Mouse (Mus musculus) bone marrow, adult 2 months (tissue): ENCODE data around the gene Celf5. TPM values are rescaled to one million over a fixed set of nuclear protein-coding genes. Genes with fewer than 3 reads are reported as not detected.

Experiments
- H3K27ac ChIP-seq: fragments of 200-500 bp; 2 replicates; pipeline ENCODE4 v1.5.1; 2012; ENCODE audit warnings: low read depth, mild to moderate bottlenecking, control low read depth, inconsistent platforms, low read length; ENCODE audit not compliant: control insufficient read depth, poor library complexity, insufficient read depth
- H3K4me1 ChIP-seq: fragments of 200-500 bp; 2 replicates; pipeline ENCODE4 v1.6.1; 2011; ENCODE audit warnings: low read length; ENCODE audit not compliant: control insufficient read depth, insufficient read depth
- H3K4me3 ChIP-seq: fragments of 200-500 bp; replicated peaks from 2 replicates; pipeline ENCODE3; 2011; ENCODE audit warnings: mild to moderate bottlenecking, low read depth, low read length, control low read depth; ENCODE audit not compliant: control insufficient read depth
- CTCF ChIP-seq: fragments of 200-500 bp; IDR thresholded peaks from 2 replicates; pipeline ENCODE4 v1.5.1; 2011; ENCODE audit warnings: low read length, control low read depth; ENCODE audit not compliant: control insufficient read depth, insufficient read depth
- POLR2A ChIP-seq: fragments of 200-500 bp; IDR thresholded peaks from 2 replicates; pipeline ENCODE4 v1.6.1; 2011; ENCODE audit warnings: low read depth, mild to moderate bottlenecking, control low read depth, low read length, borderline replicate concordance; ENCODE audit not compliant: control insufficient read depth
- WGBS: fragments of 180-500 bp; shearing (Covaris S2); methylation state at CpG from one replicate; pipeline ENCODE4 v1.1.7; 2018; 5-methylcytosine and 5-hydroxymethylcytosine counted together
- polyA plus RNA-seq: library from polyadenylated mRNA; stranded (reverse); fragments of >200 nt; gene quantifications from 2 replicates; pipeline ENCODE4 v1.2.4, GENCODE M21; 2011; ENCODE audit warnings: low replicate concordance; ENCODE audit not compliant: missing spikeins, insufficient read depth, insufficient read length

Celf5 gene
- polyA plus RNA-seq, 1 experiment: 0.72 TPM

- WGBS: 6% methylated on average over 15 of the region's 18 CpGs
Observed at GRCm38 (mm10) chr10:81472403-81473002, 10.0 kb downstream of the Celf5 start.

GRCm38 (mm10) chr10:81470454-81470853 lies 12.1 kb downstream of the Celf5 start:
- no peak overlapping the region for H3K4me3 ChIP-seq
- TF ChIP-seq POLR2A (no peak), CTCF (no peak)
- H3K4me1 ChIP-seq: no peaks in the 10 kb centered on the region
- WGBS: 24% methylated on average over 18 of the region's 18 CpGs
- no peak overlapping the region for H3K27ac ChIP-seq

More at GRCm38 (mm10) chr10:81472403-81473002, 10.0 kb downstream of the Celf5 start:
- no peak overlapping the region for H3K4me3 ChIP-seq
- no peak overlapping the region for H3K27ac ChIP-seq
- no peaks in the 10 kb centered on the region for H3K4me1 ChIP-seq
- no peak for TF ChIP-seq CTCF

- Histone ChIP-seq H3K4me3 (no peak overlapping the region), H3K4me1 (peaks cover 4% of the 10 kb centered on the region), H3K27ac (no peak overlapping the region)
- TF ChIP-seq CTCF (no peak), POLR2A (no peak)
- WGBS: 82% methylated on average over 5 of the region's 5 CpGs
Observed at GRCm38 (mm10) chr10:81469253-81469652, 13.3 kb downstream of the Celf5 start.

- TF ChIP-seq POLR2A (no peak), CTCF (no peak)
- 71% methylated on average over 16 of the region's 16 CpGs for WGBS
- peaks cover 5% of the 10 kb centered on the region for H3K4me1 ChIP-seq
- H3K27ac ChIP-seq: no peak overlapping the region; the same call in 1 of the 2 replicates
- H3K4me3 ChIP-seq: no peak overlapping the region
Observed at GRCm38 (mm10) chr10:81467670-81468235, 14.8 kb downstream of the Celf5 start.

- Histone ChIP-seq H3K27ac (no peak overlapping the region), H3K4me3 (no peak overlapping the region), H3K4me1 (peaks cover 5% of the 10 kb centered on the region)
- 67% methylated on average over 14 of the region's 14 CpGs for WGBS
- no peak for TF ChIP-seq POLR2A
- TF ChIP-seq CTCF: no peak
Observed at GRCm38 (mm10) chr10:81466881-81467280, 15.6 kb downstream of the Celf5 start.

- H3K4me1 ChIP-seq: peaks cover 5% of the 10 kb centered on the region
- no peak for TF ChIP-seq POLR2A
- TF ChIP-seq CTCF: no peak
- no peak overlapping the region for H3K27ac ChIP-seq
- H3K4me3 ChIP-seq: no peak overlapping the region
- 72% methylated on average over 2 of the region's 2 CpGs for WGBS
Observed at GRCm38 (mm10) chr10:81466066-81466465, 16.4 kb downstream of the Celf5 start.

- Histone ChIP-seq H3K4me3 (no peak overlapping the region), H3K4me1 (peaks cover 5% of the 10 kb centered on the region), H3K27ac (no peak overlapping the region)
- no peak for TF ChIP-seq CTCF
- no peak for TF ChIP-seq POLR2A
- 16% methylated on average over 5 of the region's 5 CpGs for WGBS
Observed at GRCm38 (mm10) chr10:81465265-81465645, 17.3 kb downstream of the Celf5 start.

GRCm38 (mm10) chr10:81464405-81465264 lies 17.9 kb downstream of the Celf5 start:
- 6% methylated on average over 33 of the region's 33 CpGs for WGBS
- TF ChIP-seq CTCF (no peak), POLR2A (no peak)
- H3K4me3 ChIP-seq: peak overlapping the region; percentile 10
- H3K27ac ChIP-seq: peak overlapping the region; percentile 31; the same call in 1 of the 2 replicates
- peaks cover 5% of the 10 kb centered on the region for H3K4me1 ChIP-seq

GRCm38 (mm10) chr10:81463531-81463930 lies 19.0 kb downstream of the Celf5 start:
- 43% methylated on average over 4 of the region's 4 CpGs for WGBS
- H3K27ac ChIP-seq: no peak overlapping the region
- H3K4me1 ChIP-seq: peaks cover 5% of the 10 kb centered on the region
- TF ChIP-seq CTCF: no peak
- no peak for TF ChIP-seq POLR2A
- no peak overlapping the region for H3K4me3 ChIP-seq
